Mouse (Mus musculus) heart, embryonic 11.5 days (tissue): Measurements from ENCODE around the gene 4932438A13Rik. TPM values are rescaled to one million over a fixed set of nuclear protein-coding genes. Genes with fewer than 3 reads are reported as not detected.

ENCODE experiments used
- ATAC-seq: fragments of 200-750 bp; cut with Nextera tagmentation; replicated peaks from 2 replicates; pipeline ENCODE4 v1.8.0; 2017; ENCODE audit warnings: moderate library complexity; ENCODE audit not compliant: insufficient number of reproducible peaks, low FRiP score, low TSS enrichment
- H3K27ac ChIP-seq: fragments of 300-500 bp; sonication (generic); 2 replicates; pipeline ENCODE4 v1.5.1; 2014; ENCODE audit warnings: mild to moderate bottlenecking, low read depth, low read length
- H3K27me3 ChIP-seq: fragments of 300-500 bp; sonication (generic); 2 replicates; pipeline ENCODE4 v1.6.1; 2014; ENCODE audit warnings: mild to moderate bottlenecking, low read length, mixed read lengths; ENCODE audit not compliant: control insufficient read depth, insufficient read depth
- H3K36me3 ChIP-seq: fragments of 300-500 bp; sonication (generic); 2 replicates; pipeline ENCODE4 v1.6.1; 2014; ENCODE audit warnings: mild to moderate bottlenecking, low read length, moderate library complexity, mixed read lengths; ENCODE audit not compliant: control insufficient read depth, insufficient read depth
- H3K4me1 ChIP-seq: fragments of 300-500 bp; sonication (generic); 2 replicates; pipeline ENCODE4 v1.6.1; 2014; ENCODE audit warnings: low read length; ENCODE audit not compliant: control insufficient read depth, insufficient read depth
- H3K4me2 ChIP-seq: fragments of 300-500 bp; sonication (generic); 2 replicates; pipeline ENCODE4 v1.6.1; 2014; ENCODE audit warnings: mild to moderate bottlenecking, moderate library complexity
- H3K4me3 ChIP-seq: fragments of 300-500 bp; sonication (generic); 2 replicates; pipeline ENCODE4 v1.5.1; 2014; ENCODE audit warnings: low read depth, low read length
- H3K9ac ChIP-seq: fragments of 300-500 bp; sonication (generic); 2 replicates; pipeline ENCODE4 v1.6.1; 2014; ENCODE audit warnings: mild to moderate bottlenecking, low read depth, low read length, moderate library complexity
- H3K9me3 ChIP-seq: fragments of 300-500 bp; sonication (generic); replicated peaks from 2 replicates; pipeline ENCODE4 v1.6.1; 2016; ENCODE audit warnings: low read length; ENCODE audit not compliant: control insufficient read depth
- WGBS: fragments of 180-500 bp; shearing (Covaris S2); extraction: QIAGEN DNeasy Blood & Tissue Kit; methylation state at CpG from one replicate; pipeline ENCODE4 v1.1.7; 2014; ENCODE audit not compliant: insufficient replicate concordance; 5-methylcytosine and 5-hydroxymethylcytosine counted together
- polyA plus RNA-seq: library from polyadenylated mRNA; unstranded; fragments of >200 nt; fragmentation: Nextera tagmentation; extraction: Ambion mirVana; gene quantifications from 2 replicates; pipeline ENCODE4 v1.2.1, GENCODE M21; 2014

The 4932438A13Rik gene
- polyA plus RNA-seq, 1 experiment from 2014 or later = 41.6 TPM

DNA sequence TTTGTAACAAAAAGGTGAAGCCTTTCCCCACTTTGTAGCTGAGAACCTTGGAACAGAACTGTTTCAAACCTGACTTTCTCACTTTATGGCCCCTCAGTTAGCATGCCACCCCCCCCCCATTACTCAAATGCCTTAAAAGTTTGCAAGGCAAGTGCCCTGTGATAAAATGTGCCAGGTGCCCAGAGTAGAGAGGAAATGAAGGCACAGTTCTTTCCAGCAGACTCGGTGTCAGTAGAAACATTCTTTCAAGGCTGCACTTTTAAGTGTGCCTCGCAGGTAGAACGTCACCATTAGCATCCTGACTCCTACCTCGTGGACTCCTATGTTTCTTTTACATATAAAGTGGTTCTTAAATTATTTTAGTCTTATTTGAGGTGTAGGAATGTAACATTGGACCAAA is 977 bp downstream of the 4932438A13Rik start:
- no peaks in the 10 kb centered on the region for H3K36me3 ChIP-seq
- peak overlapping the region; percentile 77 for H3K4me2 ChIP-seq
- peaks cover 3% of the 10 kb centered on the region; the same call in 1 of the 2 replicates for H3K4me1 ChIP-seq
- WGBS = 70% methylated on average over 4 of the region's 4 CpGs
- H3K9me3 ChIP-seq = no peaks in the 10 kb centered on the region
- H3K27me3 ChIP-seq = no peaks in the 10 kb centered on the region
- peak overlapping the region; percentile 91 for H3K4me3 ChIP-seq
- ATAC-seq = no peak
- H3K9ac ChIP-seq = peak overlapping the region; percentile 88; the same call in 1 of the 2 replicates
- H3K27ac ChIP-seq = no peak overlapping the region

DNA sequence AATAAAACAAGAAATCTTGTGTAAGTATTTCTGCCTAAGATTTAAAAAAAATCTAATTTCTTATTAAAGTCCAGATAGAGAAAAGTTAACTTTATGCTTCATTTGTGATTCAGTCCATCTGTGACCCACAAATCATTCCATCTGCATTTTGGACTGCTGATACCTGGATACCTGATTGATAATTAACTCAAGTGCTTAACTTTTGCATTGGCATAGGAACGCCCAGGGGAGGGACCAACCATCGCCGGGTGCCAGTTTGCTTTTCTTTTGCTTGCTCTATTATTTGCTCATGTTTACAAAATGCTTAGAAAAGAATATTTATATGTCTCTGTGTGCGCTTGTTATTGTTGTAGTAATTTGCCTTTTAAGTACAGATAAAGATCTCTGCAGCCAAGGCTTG is 1.6 kb downstream of the 4932438A13Rik start:
- H3K4me2 ChIP-seq = no peak overlapping the region
- H3K9me3 ChIP-seq = no peaks in the 10 kb centered on the region
- no peak overlapping the region for H3K9ac ChIP-seq
- H3K27ac ChIP-seq = no peak overlapping the region
- WGBS = 97% methylated on average over 4 of the region's 4 CpGs
- no peak overlapping the region for H3K4me3 ChIP-seq
- H3K27me3 ChIP-seq = no peaks in the 10 kb centered on the region
- no peaks in the 10 kb centered on the region for H3K36me3 ChIP-seq
- no peak for ATAC-seq
- H3K4me1 ChIP-seq = peaks cover 3% of the 10 kb centered on the region; the same call in 1 of the 2 replicates

DNA sequence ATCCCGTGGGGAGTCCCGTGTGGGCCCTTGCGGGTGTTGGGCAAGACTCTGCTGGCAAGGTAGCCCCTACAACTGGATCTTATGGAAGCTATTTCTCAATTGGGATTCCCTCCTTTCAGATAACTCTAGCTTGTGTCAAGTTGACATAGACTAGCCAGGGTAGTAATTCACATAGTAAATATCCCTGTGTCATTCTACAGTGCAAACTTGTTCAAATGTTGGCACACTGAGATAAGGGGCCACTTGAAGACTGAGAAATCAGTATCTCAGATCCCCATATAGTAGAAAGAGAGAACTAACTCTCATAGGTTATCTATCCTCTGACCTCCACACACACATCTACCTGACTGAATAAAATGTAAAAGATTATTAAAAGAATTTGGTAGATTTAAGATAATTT is 42.5 kb downstream of the 4932438A13Rik start:
- H3K9ac ChIP-seq = no peak overlapping the region
- no peaks in the 10 kb centered on the region for H3K27me3 ChIP-seq
- H3K36me3 ChIP-seq = peaks cover 5% of the 10 kb centered on the region; the same call in 1 of the 2 replicates
- no peak overlapping the region for H3K4me3 ChIP-seq
- no peak overlapping the region for H3K4me2 ChIP-seq
- WGBS = 100% methylated on average over 2 of the region's 3 CpGs
- H3K27ac ChIP-seq = no peak overlapping the region
- no peaks in the 10 kb centered on the region for H3K4me1 ChIP-seq
- no peak for ATAC-seq
- no peaks in the 10 kb centered on the region for H3K9me3 ChIP-seq

DNA sequence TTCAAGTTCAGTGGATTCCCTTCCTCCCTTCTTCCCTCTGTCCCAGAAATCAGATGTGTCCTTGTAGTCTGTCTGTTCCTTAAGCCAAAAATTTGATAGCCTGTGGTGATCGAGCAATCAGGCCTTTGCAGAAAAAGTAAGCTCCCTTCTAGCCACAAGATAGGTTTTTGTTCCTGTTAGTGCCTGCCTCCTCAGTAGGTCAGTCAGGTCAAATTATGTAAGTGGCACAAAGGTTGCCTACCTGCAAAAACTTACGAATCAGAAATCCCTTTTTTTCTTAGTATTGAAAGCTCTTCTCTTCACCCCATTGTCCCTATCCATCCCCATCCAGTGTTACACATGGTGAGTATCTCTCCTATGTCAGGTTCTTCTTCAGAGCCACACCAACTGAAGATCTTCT is 54.9 kb downstream of the 4932438A13Rik start:
- H3K9ac ChIP-seq = no peak overlapping the region
- H3K9me3 ChIP-seq = no peaks in the 10 kb centered on the region
- no peak for ATAC-seq
- no peaks in the 10 kb centered on the region for H3K27me3 ChIP-seq
- no peak overlapping the region for H3K4me2 ChIP-seq
- H3K4me3 ChIP-seq = no peak overlapping the region
- H3K4me1 ChIP-seq = no peaks in the 10 kb centered on the region
- no peak overlapping the region for H3K27ac ChIP-seq
- 83% methylated on average over 2 of the region's 2 CpGs for WGBS
- H3K36me3 ChIP-seq = 0 out of 2 replicates have a peak, but pooled peaks cover 2% of the 10 kb centered on the region

DNA sequence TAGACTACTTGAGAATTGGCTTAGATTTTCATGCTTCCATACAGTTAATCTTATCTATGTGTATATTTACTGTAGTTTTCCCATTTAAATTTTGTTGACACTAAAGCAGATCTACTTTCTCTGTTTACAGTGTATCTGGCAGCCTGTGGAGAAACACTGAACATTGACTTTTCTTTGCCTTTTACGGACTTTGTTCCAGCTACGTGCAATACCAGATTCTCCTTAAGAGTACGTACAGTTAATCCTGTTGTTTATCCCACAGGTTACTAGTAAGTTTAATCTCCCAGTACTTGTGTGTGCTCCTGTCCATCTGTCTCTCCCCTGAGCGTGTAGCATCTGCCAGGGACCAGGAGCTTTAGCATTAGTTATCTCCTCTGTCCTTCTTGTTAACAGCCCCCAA is 55.4 kb downstream of the 4932438A13Rik start:
- WGBS = 91% methylated on average over 4 of the region's 4 CpGs
- no peaks in the 10 kb centered on the region for H3K27me3 ChIP-seq
- H3K36me3 ChIP-seq = 0 out of 2 replicates have a peak, but pooled peaks cover 2% of the 10 kb centered on the region
- no peaks in the 10 kb centered on the region for H3K9me3 ChIP-seq
- H3K4me1 ChIP-seq = no peaks in the 10 kb centered on the region
- no peak overlapping the region for H3K27ac ChIP-seq
- H3K4me2 ChIP-seq = no peak overlapping the region
- no peak overlapping the region for H3K9ac ChIP-seq
- ATAC-seq = no peak
- H3K4me3 ChIP-seq = no peak overlapping the region

DNA sequence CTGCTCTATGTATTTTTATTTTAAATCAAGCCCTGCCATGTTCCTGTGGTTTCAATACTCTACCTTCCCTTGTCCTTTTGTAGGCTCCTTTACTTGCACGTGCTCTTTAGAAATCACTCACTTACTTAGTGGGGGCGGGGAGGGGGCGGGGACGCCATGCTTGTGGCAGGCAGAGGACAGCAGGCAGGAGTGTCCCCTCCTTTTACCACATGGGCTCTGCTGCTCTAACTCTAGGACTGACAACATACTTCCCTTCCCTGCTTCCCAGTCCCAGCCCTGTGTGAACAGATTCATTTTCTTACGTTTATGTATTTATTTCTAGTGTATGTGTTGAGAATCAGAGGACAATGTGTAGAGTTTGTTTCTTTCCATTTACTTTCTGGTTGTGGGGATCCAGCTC is 78.7 kb downstream of the 4932438A13Rik start:
- no peaks in the 10 kb centered on the region for H3K27me3 ChIP-seq
- H3K4me3 ChIP-seq = no peak overlapping the region
- no peak overlapping the region for H3K4me2 ChIP-seq
- no peak overlapping the region for H3K9ac ChIP-seq
- 37% methylated on average over 5 of the region's 5 CpGs for WGBS
- no peak overlapping the region for H3K27ac ChIP-seq
- no peaks in the 10 kb centered on the region for H3K36me3 ChIP-seq
- 0 out of 2 replicates have a peak, but pooled peaks cover 3% of the 10 kb centered on the region for H3K4me1 ChIP-seq
- ATAC-seq = no peak
- H3K9me3 ChIP-seq = no peaks in the 10 kb centered on the region

DNA sequence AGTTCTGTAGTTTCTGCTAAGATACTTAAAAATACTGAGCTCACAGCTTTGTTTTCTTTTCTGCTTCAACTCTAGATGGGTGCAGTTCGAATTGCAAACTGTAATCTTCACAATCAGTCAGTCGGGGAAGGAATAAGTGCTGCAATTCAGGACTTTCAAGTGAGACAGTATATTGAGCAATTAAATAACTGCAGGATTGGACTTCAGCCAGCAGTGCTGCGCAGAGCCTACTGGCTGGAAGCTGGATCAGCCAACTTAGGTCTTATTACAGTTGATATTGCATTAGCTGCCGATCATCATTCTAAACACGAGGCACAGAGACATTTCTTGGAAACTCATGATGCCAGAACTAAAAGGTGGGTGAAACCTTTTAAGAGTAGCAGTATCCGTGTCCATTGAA is 79.2 kb downstream of the 4932438A13Rik start:
- Histone ChIP-seq H3K4me1 (0 out of 2 replicates have a peak, but pooled peaks cover 3% of the 10 kb centered on the region), H3K4me3 (no peak overlapping the region), H3K27ac (no peak overlapping the region), H3K9ac (no peak overlapping the region), H3K9me3 (no peaks in the 10 kb centered on the region), H3K36me3 (no peaks in the 10 kb centered on the region), H3K27me3 (no peaks in the 10 kb centered on the region), H3K4me2 (no peak overlapping the region)
- no peak for ATAC-seq
- 86% methylated on average over 6 of the region's 6 CpGs for whole genome bisulfite sequencing

DNA sequence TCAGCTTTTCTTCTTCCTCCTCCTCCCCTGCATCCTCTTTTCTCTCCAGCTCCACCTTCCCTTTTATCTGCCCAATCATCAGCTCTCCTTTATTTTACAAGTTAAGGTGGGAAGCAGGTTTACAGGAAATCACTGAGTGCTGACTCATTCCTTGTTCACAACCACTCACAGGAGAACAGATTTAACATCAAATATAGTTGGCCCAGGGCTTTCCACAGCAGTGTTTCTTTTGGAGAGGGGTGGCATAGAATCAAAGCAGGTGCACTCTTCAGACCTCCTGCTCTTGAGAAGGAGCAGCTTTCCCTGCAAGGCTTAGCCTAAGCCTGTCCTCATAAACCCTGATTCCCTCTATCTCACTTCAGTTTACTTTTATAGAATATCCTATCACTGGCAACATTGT is 80.8 kb downstream of the 4932438A13Rik start:
- H3K4me1 ChIP-seq = 0 out of 2 replicates have a peak, but pooled peaks cover 3% of the 10 kb centered on the region
- H3K4me3 ChIP-seq = no peak overlapping the region
- H3K36me3 ChIP-seq = peaks cover 6% of the 10 kb centered on the region; the same call in 1 of the 2 replicates
- ATAC-seq = no peak
- H3K4me2 ChIP-seq = no peak overlapping the region
- no peaks in the 10 kb centered on the region for H3K9me3 ChIP-seq
- no peak overlapping the region for H3K27ac ChIP-seq
- no peaks in the 10 kb centered on the region for H3K27me3 ChIP-seq
- no peak overlapping the region for H3K9ac ChIP-seq

DNA sequence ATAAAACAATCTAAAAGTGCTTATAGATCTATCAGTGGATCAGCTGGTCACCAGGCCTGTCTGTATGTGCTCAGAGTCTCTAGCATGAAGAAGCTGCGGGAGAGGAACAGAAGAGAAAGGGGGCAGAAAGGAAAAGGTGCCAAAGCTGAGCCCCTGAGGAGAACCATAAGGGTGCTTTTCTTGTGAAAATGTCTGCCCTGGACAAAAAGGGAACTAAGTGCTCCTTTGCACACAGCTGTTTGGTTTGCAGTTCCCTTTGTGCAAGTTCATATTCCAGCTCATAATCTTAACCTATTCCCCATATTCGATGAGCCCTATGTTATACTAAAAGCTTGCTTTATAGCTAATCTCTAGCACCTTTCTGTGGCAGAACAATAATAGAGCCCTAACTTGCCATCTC is 175.1 kb downstream of the 4932438A13Rik start:
- no peak overlapping the region for H3K27ac ChIP-seq
- H3K36me3 ChIP-seq = peaks cover 2% of the 10 kb centered on the region; the same call in 1 of the 2 replicates
- no peaks in the 10 kb centered on the region for H3K27me3 ChIP-seq
- H3K9ac ChIP-seq = no peak overlapping the region
- H3K4me3 ChIP-seq = no peak overlapping the region
- no peak for ATAC-seq
- WGBS = 74% methylated on average over 2 of the region's 2 CpGs
- no peak overlapping the region for H3K4me2 ChIP-seq
- no peaks in the 10 kb centered on the region for H3K9me3 ChIP-seq
- no peaks in the 10 kb centered on the region for H3K4me1 ChIP-seq
